Mouse (Mus musculus) gastrocnemius, adult 2 months (tissue): ENCODE data around the gene Tm6sf2. TPM values are rescaled to one million over a fixed set of nuclear protein-coding genes. Genes with fewer than 3 reads are reported as not detected.

Experiments used
- DNase-seq: peaks from one replicate; pipeline ENCODE4 v3.0.0; 2022
- H3K27ac ChIP-seq: fragments of 200-600 bp; 2 replicates; pipeline ENCODE4 v1.8.1; 2022; ENCODE audit warnings: mild to moderate bottlenecking
- H3K4me3 ChIP-seq: fragments of 200-600 bp; 2 replicates; pipeline ENCODE4 v1.8.1; 2022; ENCODE audit warnings: mild to moderate bottlenecking, moderate library complexity
- CTCF ChIP-seq: fragments of 200-600 bp; IDR thresholded peaks from 2 replicates; pipeline ENCODE4 v1.8.1; 2022; ENCODE audit warnings: antibody characterized with exemption, mild to moderate bottlenecking, moderate library complexity
- intact Hi-C: fragments of 180-260 bp; cut with DNase I; formaldehyde crosslinking; loops from one replicate; pipeline ENCODE4 v1.15.1; 2025
- total RNA-seq, 2 experiments: library from RNA; stranded (reverse); gene quantifications; 2 replicates each; pipeline ENCODE4 v1.2.3; 2021

Tm6sf2 gene
- total RNA-seq, 2 experiments from 2014 or later: 0.33 to 1.0 TPM

DNA sequence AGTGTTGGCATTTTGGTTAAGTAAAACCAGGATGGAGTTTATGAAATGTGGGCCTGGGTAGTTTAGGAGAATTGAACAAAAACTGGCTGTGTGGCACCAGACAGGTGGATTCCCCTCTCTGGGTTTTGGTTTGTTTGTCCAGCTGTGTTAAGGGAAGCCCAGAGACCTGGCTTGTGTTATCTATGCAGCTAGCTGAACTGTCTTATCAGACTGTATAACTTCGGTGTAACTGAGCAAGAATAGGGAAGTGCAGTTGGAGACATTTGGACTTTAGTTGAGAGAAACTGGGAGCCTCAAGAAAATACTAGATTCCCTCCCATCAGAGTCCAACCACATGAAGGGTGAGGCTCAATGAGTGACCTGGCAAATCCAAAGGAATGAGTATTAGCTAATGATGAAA, 958 bp downstream of the Tm6sf2 start:
- no peak for DNase-seq
- intact Hi-C loops: no loop called here
- H3K27ac ChIP-seq: no peak overlapping the region
- H3K4me3 ChIP-seq: no peak overlapping the region
- TF ChIP-seq CTCF: no peak

DNA sequence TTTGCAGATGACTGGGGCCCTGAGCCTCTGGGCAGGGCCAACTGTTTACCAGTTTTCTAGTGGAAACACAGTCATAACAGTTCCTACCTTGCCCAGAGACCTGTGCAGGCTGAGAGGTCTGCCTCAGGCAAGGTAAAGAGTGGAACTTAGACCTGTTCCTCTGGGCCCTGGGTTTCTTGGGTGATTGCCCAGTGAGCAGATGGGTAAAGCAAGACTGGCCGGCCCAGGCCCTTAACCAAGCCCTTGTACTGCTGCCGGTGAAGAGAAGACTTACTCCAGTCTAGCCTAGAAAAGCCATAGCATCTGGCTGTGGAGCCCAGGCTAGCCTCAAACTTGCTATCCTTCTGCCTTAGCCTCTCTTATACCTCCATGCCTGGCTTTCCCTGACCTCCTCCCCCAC, 9.3 kb downstream of the Tm6sf2 start:
- no peak overlapping the region for H3K27ac ChIP-seq
- DNase-seq: no peak
- TF ChIP-seq CTCF: no peak
- intact Hi-C loops: no loop called here
- H3K4me3 ChIP-seq: no peak overlapping the region

DNA sequence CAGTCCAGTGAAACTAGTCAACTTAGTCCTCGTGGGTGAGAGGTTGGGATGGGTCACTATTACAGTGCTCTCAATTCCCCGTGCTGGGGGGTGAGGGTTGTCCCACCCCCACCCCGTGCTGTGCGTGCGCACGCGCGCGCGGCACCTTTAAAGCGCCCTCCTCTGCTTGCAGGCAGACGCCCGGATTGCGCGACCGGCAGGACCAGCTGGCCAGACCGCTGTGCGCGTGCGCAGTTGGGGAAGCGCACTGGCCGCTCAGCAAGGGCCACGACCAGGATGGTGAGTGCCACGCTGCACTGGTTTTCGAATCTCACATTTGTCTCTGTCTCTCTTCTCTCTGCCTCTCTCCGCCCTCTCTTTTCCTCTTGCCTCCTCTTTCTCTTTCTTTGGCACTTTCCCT, 10.6 kb downstream of the Tm6sf2 start, which contains the start of gene Hapln4:
Gene Hapln4, plus strand, starts transcription at position 173 of the 400 bp plus-strand sequence.
- peak within 1 kb of the TSS; percentile 67 for H3K4me3 ChIP-seq
- no peak for TF ChIP-seq CTCF
- DNase-seq: peak; percentile 72
- no peak within 1 kb of the TSS for H3K27ac ChIP-seq
- intact Hi-C loops: no loop called here

DNA sequence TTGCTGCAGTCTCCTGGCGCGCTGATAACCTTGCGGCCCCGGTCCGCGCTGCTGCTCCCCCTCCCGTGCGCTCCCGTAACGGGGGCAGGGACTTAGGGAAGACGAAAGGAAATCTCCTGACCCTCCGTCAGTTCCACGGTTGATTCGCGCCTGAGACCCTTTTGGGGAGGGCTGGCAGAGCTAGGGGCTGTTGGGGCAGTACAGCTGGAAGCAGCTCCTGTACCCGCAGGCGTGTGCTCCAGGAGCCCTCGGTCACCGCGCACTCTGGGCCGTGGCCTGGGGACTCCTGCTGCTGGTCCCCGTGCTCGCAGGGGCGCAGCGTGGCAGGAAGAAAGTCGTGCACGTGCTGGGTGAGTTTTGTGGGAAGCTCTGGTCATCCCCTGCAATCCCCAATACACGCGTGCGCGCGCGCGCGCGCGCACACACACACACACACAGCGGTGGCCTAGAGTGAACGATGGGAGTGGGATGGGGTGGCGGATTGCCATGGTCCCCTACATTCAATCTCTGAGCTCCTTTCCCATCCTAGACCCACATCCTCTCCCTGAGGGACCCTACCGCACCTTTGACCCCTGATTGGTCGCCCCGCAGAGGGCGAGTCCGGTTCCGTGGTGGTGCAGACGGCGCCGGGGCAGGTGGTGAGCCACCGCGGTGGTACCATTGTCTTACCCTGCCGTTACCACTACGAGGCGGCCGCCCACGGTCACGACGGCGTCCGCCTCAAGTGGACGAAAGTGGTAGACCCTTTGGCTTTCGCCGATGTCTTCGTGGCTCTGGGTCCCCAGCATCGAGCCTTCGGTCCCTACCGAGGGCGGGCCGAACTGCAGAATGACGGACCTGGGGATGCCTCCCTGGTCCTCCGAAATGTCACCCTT, 11.7 kb downstream of the Tm6sf2 start:
- intact Hi-C loops: loop anchor here (5.0 kb wide), 1 partner anchor 83 kb away; no protein-coding TSS in a partner anchor
- TF ChIP-seq CTCF: no peak
- Histone ChIP-seq H3K4me3 (peak overlapping the region; percentile 67), H3K27ac (no peak overlapping the region)
- no peak for DNase-seq

DNA sequence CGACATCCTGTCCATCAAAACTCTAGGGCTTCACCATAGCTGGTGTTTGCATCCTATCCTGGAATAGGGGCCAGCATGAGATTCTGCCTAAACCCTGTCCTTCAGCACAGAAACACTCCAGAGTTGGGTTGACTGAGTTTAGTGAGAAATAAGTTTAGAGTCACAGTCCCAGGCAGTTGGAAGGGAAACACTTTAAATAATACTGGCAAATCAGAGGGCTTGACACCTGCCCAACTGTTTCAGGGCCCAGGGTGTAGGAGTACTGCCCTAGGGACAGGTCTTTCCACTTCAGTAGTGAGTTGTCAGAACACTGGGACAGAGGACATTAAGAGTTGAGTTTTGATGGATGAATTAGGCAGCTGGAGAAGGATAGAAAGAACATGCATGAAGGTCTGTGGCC, 13.4 kb downstream of the Tm6sf2 start:
- Histone ChIP-seq H3K27ac (no peak overlapping the region), H3K4me3 (no peak overlapping the region)
- intact Hi-C loops: loop anchor here (5.0 kb wide), 1 partner anchor 81 kb away; no protein-coding TSS in a partner anchor
- DNase-seq: no peak
- no peak for TF ChIP-seq CTCF

DNA sequence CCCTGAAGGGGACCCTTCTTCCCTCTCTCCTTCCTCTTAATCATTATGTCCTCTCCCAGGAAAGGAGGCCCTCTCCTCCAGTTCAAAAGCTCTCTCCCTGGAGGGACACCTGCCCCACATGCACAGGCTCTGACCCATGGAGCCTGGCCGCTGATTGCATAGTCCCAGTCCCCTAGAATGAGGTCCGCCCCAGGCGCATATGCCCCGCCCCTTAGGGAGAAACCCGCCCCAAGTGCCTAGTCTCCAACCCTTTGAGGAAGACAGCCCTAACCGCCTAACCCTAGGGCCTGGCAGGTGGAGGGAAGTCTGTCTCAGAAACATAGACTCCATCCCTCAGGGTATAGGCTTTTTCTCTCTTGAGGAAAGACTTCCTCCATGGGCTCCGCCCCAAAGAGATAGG, 14.5 kb downstream of the Tm6sf2 start:
- H3K27ac ChIP-seq: no peak overlapping the region
- no peak for DNase-seq
- TF ChIP-seq CTCF: no peak
- no peak overlapping the region for H3K4me3 ChIP-seq
- intact Hi-C loops: loop anchor here (5.0 kb wide), 1 partner anchor 80 kb away; no protein-coding TSS in a partner anchor

DNA sequence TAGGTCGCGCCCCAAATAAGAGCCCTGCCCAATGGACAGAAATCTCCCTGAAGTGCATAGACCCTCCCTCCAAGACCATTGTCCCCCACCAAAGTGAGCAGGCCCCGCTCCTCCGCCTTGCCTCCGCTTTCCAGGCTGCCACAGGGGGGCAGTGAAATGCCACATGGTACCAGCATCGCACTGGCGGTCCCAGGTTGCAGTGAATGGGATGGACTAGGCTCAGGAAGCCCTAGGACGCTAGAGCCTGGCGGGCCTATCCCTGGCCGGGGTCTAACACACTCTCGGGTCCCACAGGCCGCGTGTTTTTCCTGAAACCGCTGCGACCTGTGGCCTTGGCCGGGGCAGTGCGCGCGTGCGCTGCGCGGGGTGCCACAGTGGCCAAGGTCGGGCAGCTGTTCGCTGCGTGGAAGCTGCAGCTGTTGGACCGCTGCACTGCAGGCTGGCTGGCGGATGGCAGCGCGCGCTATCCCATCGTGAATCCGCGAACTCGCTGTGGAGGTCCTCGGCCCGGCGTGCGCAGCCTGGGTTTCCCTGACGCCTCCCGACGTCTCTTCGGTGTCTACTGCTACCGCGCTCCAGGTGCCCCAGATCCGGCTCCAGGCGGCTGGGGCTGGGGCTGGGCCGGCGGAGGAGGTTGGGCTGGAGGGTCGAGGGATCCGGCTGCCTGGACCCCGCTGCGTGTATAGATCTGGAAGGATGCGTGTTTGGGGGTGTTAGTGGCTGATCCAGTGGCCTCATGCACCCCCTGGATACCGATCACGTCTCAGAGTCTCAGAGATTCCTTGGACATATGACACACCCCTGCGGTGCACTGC, 15.3 kb downstream of the Tm6sf2 start:
- DNase-seq: peak; percentile 53
- intact Hi-C loops: loop anchor here (5.0 kb wide), 1 partner anchor 79 kb away; no protein-coding TSS in a partner anchor

DNA sequence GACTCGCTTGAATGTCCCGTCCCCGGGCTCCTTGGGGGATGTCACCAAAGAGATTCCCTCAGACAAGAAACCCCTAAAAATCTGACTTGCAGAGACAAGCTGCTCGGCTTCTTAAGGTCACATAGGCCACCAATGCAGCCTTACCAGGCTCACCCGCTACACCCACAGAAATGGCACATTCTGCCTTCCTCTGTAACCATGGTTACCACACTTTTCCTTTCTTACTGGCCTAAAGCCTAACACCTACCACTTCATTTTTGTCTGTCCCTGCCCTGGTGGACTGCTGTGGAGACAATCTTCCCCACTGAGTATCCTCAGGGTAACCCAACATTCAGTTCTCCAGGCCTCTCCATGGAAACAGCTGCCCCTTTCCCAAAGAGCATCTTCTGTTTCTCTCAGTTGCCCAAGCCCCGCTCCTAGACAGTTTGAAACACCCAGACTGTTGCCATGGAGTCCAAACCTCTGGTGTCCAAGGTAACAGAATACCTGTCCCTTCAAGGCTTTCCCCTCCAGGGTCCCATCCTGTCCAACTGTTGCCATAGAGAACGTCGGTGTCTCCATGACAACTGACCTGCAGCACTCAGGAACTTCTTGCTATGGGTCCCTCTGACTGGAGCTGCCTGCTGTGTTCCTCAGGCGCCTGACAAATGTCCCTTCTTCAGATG, 16.7 kb downstream of the Tm6sf2 start:
- Histone ChIP-seq H3K27ac (no peak overlapping the region), H3K4me3 (no peak overlapping the region)
- DNase-seq: no peak
- intact Hi-C loops: loop anchor here (5.0 kb wide), 1 partner anchor 78 kb away; no protein-coding TSS in a partner anchor
- TF ChIP-seq CTCF: no peak

More for the DNA sequence above, 15.3 kb downstream of the Tm6sf2 start:
- no peak overlapping the region for H3K27ac ChIP-seq
- peak; percentile 64 for TF ChIP-seq CTCF
- peak overlapping the region; percentile 37 for H3K4me3 ChIP-seq

DNA sequence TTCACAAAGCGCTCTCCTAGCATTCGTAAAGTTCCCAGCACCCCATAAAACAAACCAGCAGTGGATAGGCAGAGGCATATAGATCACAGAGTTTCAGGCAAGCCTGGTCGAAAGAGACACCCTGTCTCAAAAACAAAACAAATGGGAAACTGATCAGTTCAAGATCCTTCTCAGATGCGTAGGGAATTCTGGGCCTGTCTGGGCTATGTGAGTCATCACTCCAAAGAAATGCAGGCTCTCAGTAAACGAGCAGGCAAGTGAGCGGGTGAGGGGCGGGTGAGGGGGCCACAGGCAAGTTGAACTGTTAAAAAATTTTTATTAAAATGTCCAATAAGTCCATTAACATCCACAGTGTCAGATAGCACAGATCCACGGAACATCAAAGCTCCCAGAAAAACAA, 20.1 kb downstream of the Tm6sf2 start:
- no peak for TF ChIP-seq CTCF
- no peak for DNase-seq
- intact Hi-C loops: no loop called here
- H3K27ac ChIP-seq: no peak overlapping the region
- H3K4me3 ChIP-seq: no peak overlapping the region

DNA sequence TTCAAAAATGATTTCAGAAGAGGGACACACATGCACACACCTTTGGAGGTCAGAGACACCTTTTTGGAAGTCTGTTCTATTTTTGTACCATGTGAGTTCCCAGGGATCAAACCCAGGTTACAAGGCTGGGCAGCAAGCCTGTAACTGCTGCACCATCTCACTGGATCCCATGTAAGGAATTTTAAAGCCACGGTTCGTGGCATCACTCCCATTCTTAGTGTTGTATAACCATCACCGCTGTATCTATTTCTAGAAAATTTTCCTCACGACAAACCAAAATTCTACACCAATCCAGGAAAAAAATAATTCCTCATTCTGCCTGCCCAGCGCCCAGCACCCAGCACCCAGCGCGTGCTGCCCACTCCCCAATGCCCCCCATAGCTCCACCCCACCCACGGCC, 26.6 kb downstream of the Tm6sf2 start:
- H3K27ac ChIP-seq: no peak overlapping the region
- H3K4me3 ChIP-seq: no peak overlapping the region
- DNase-seq: no peak
- intact Hi-C loops: no loop called here
- no peak for TF ChIP-seq CTCF

DNA sequence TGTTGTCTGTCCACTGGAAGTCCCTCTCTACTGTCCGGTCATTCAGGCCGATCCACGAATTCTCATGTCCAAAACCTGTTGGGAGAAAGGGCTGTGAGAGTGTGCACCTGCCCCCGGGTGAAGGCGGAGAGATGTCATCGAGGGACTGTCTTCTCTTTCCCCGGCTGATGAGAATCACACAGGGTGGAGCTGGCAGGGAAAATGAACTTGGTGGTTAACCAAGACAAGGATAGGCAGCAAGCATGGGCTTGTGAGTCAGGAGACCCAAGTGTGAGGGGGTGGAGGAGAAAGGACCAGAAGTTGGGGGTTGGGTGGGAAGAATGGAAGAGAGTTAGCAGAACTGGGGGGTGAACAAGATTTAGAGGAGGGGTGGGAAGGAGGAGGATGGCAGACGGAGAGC, 27.5 kb downstream of the Tm6sf2 start:
- Histone ChIP-seq H3K27ac (no peak overlapping the region), H3K4me3 (no peak overlapping the region)
- intact Hi-C loops: no loop called here
- TF ChIP-seq CTCF: no peak
- DNase-seq: no peak

DNA sequence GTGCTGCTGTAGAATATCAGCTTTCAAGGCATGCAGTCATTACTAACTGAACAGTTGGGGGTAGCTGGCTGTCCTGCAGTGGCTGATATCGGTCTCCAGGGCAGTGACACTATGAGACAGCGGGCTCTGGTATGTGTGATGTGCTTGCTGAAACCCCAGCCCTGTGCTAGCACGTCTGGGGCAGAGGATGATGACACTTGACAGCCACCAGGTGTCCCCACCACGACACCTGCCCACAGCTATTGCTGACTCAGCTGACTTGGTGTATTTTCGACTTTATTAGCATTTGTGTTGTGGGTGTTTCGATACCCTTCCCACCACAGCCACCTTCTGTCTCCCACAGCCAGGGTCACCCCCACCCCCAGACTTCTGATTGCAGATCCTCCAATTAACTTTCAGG, 31.8 kb downstream of the Tm6sf2 start:
- peak; percentile 62 for DNase-seq
- Histone ChIP-seq H3K27ac (no peak overlapping the region), H3K4me3 (peak overlapping the region; percentile 47)
- peak; percentile 73 for TF ChIP-seq CTCF
- intact Hi-C loops: loop anchor here (1.0 to 2.0 kb wide), 3 partner anchors 19 to 118 kb away; no protein-coding TSS in a partner anchor
